Mouse (Mus musculus): ENCODE measurements around the gene Mesp2.
"Not testable (repeated sequence)": the region's sequence is repeated elsewhere in the genome, so short reads cannot be mapped to it uniquely, and the experiment has no call there.

Gene Mesp2

DNA sequence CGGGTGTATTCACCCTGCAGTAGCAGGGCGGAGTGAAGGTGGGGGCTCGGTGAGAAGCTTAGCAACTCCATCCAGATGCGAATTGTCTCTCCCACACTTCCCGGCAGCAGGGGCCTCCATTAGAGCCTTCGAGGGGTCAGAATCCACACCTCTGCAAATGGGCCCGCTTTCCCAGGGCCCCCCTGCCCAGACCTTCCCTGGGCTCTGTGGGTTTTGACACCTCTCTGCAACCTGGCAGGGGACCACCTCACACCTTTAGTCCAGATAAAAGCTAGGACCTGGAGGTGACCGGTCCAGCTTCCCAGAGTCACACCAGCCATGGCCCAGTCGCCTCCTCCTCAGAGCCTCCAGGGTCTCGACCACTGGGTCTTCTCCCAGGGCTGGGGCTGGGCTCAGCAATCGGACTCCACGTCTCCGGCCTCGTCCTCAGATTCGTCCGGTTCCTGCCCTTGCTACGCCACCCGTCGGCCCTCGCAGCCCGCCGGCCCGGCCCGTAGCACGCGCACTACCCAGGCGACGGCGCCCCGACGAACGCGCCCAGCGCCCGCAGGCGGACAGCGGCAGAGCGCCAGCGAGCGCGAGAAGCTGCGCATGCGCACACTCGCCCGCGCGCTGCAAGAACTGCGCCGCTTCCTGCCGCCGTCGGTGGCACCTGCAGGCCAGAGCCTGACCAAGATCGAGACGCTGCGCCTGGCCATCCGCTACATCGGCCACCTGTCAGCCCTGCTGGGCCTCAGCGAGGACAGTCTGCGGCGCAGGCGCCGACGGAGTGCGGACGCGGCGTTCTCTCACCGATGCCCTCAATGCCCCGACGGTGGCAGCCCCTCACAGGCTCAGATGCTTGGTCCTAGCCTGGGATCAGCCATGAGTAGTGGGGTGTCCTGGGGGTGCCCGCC is at the start of gene Mesp2:
Gene Mesp2, plus strand, starts transcription at position 117 of the 896 bp plus-strand sequence.
- DNase-seq (ENCODE audit: inconsistent ontology term): peak; percentile 66

DNA sequence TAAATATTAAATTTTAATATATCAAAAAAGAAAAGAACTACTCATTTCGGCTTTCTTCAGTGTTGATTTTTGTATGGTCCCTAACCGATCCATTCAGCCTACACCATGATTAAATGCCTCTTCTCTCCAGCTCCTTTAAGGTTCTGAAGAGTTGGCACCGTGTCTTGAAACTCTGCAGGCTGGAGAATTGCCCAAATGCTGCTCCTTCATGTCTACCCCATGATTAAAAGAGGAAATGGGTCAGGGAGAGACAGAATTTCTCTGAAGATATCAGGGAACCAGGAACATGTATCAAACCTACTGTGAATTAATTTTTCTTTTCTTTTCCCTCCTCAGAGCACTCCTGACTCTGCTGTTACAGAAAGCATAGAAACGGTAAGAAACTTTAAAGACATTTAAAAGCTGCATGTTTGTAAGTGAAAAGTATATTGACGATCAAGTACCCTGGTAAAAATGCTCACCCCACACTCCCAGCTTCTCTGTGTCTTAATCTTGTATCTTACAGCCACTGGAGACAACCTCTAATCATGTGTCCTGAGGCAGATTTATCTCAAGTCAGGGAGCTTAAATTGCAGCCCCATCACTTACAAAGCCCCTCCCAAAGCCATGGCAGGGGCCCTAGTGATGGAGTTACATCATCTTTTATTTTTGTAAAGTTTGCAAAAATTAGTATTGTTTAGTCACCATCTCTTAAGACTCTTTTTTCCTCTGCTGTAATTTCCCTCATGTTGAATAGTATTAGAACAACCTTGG is 49.2 kb upstream of the Mesp2 start:
- no peak for DNase-seq (ENCODE audit: inconsistent ontology term)

DNA sequence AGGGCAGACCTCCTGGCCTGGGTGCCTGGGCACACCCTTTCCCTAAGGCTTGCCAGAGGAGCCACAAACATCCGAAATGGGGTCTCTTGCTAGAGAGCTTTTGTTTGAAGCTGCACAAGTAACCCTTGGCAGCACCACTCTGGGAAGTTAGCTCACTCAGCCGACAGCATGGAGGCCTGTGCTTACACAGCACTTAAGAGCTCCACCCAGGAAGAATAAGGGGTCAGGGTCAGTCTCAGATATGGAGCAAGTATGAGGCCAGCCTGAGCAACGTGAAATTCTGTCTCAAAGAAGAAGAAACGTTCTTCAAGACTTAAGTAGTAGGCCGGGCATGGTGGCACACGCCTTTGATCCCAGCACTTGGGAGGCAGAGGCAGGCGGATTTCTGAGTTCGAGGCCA is 48.4 kb upstream of the Mesp2 start:
- DNase-seq (ENCODE audit: inconsistent ontology term): no peak

DNA sequence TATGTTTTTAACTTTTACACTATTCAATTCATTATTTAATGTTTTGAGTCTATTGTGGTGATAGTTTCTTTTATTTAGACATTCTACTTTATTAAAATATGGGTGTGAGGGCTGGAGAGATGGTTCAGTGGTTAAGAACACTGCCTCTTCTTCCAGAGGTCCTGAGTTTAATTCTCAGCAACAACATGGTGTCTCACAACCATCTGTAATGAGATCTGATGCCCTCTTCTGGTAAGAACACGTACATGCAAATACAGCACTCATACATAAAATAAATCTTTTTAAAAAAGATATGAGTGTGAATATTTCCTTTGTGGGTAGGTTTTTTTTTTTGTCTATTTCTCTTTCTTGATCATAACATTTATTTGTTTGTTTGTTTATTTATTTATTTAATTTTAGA is 44.5 kb upstream of the Mesp2 start:
- DNase-seq (ENCODE audit: inconsistent ontology term): no peak

DNA sequence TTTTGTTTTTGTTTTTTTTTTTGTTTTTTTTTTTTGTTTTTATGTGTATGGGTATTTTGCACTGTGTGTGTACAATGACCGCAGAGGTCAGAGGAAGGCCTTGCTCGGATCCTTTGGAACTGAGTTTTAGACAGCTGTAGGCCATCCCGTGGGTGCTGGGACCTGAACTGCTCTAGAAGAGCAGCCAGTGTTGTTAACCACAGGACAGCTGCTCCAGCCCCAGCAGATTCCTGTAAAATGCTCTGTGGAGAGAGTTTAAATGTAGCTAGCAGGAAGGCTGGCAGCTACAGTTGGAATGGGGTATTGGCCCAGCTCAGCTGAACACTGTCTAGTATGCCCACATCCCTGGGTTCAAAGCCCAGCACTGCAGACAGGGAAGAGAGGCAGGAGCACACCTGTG is 40.9 kb upstream of the Mesp2 start:
- no peak for DNase-seq (ENCODE audit: inconsistent ontology term)

DNA sequence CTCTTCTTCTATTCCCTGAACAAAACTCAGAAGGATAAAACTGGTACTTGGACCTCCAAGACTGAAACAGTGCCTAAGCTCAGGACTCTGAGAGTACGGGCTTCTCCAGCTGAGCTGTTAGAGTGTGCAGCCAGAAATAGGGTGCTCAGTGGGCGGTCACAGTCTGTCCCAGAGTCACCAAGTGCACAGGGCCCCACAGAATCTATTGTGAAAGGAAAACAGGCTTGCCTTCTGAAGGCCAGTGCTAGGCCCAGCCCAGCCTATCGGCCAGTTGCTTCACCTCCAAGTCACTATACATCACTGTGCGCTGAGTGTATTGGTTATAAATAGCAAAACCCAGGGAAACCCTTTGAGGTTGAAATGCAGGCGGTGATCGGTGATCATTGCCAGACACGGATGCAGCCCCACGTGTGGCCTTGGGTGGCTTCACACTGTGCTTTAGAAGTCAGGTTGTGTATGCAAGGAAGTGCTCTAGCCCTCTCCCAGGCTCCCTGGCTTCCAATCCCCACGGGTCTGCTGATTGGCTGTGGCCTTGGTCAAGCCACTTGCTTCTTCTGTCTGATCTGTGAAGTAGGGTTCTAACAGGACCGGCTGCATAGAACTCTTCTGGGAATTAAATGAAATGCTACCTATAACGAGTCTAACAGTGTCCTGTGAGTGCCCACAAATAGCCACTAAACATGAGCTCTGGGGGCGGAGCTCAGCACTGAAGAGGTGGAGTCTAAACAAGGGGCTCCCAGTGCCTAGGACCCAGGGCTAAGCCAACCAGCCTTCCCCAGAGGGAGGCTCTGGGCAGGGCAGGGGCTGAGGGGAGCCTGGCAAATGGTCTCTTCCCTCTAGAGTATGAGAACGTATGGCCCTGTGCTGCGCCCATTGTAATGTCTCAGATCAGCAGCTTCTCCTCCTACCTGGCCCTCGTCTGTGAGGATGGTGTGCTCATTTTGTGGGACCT is 38.7 kb upstream of the Mesp2 start:
- DNase-seq (ENCODE audit: inconsistent ontology term): no peak

DNA sequence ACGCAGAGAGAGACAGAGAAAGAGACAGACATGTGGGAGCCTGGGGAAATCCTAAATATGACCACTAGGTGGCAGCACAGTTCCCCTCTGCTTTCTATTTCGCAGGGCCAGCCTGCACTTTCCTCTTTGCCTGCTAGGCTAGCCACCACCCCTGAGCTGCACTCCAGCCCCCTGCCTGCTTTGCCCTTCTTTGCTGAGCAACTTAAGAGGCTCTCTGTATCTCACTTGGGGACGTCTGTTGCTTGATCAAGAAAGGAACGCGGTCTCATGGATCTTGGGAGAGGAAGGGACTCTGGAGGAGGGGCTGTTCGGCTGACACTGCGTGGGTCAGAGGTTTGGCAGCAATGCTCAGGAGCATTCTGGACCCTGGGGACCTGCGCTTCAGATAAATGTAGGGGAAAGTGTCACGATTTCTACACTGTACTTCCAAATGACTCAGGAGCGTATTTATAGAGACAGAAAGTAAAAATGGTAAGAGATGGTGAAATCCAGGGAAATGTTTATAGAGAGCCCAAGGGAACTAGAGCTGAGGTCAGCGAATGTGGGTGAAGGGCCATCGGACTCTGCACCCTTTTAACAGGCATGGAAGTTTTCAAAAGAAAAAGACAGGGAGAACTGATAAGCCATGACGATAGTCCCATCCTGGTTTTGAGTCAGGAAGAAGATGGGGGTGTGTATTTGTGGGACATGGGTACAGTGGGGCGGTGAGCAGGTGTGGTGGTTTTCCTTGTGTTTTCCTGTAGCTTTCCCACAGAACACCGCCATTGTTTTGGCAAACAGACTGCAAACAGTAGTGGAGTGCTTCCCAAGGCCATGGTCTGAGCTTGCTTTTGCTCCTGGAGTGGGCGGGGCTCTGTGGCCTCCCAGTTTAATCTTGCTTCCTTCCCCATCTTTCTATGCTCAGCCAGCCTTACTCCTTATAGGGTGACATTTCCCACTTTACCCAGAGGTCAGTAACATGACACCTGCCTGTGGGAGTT is 29.6 kb upstream of the Mesp2 start:
- peak; percentile 69 for DNase-seq (ENCODE audit: inconsistent ontology term)

DNA sequence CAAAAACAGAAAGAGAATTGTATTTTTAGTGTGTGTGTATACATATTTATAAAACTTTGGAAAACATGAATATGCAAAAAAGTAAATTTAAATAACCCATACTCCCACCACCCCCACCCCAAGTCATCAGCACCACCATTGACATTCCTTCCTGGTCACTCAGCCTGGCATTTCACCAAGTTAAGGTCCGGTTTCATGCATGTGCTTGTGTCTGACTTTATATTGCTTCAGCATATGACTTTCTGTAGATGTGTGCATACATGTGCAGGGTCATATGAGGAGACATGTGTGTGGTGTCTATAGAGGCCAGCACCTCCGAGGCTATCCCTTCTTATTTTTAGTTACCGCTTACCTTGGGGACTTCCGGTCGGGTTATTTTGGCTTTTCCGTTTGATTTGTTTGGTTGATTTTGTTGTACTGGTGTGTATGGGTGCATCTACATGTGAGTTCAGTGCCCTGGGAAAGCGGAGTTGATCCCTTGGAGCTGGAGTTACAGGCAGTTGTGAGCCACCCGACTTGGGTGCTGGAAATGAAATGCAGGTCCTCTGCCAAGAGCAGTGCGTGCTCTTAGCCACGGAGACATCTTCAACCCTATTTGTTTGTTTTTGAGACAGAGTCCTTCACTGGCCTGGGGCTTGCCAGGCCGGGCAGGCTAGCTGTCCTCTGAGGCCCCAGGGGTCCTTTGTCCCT is 28.6 kb upstream of the Mesp2 start:
- DNase-seq (ENCODE audit: inconsistent ontology term): no peak

DNA sequence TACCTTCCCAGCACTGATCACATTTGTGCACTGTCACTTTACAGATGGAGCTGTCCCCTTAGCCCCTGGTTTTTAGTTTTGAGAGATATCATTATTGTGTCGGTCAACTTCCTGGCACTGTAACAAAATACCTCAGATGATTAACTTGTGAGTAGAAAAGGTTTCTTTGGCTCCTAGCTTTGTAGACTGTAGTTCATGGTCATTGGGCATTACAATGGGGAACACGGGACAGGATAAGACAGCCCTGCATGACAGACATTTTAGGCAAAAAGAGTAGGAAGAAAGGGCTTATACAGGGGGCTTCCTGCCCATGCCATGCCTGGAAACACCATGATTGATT is 28.0 kb upstream of the Mesp2 start:
- peak; percentile 37 for DNase-seq (ENCODE audit: inconsistent ontology term)

DNA sequence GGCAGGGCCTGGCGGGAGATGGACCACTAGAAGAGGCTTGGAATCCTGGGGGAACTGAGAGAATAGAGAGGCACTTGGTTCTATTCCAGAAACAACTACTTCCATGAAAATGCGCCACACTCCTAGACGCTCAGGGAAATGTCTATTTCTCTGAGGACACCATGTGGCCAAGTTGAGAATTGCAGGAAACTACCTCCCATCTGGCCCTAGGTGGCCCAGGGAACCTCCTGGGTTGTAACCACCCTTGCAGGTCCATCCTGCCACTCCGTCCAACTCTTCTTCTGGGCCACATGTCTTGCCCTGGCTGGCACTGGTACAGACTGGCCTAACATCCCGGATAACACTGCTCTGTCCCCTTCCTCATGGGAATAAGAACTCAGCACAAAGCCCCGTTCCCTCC is 24.2 kb upstream of the Mesp2 start:
- peak; percentile 38 for DNase-seq (ENCODE audit: inconsistent ontology term)

DNA sequence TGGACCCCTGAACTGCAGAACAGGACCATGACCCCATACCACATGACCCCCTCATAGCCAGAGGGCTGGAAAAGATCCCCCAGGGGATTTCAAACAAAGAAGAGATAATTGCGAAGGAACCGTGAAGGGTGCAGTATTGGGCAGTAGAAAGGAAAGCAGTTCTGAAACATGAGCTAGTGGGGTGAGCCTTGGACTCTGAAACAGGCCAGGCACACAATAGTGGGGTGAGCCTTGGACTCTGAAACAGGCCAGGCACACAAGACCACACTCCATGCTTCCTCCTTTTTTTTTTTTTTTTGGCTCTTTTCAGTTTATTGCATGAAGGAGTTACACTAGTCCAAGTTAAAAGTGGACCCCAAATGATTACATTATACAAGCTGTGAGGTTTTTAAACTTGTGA is 20.7 kb upstream of the Mesp2 start:
- DNase-seq (ENCODE audit: inconsistent ontology term): not testable (repeated sequence)

DNA sequence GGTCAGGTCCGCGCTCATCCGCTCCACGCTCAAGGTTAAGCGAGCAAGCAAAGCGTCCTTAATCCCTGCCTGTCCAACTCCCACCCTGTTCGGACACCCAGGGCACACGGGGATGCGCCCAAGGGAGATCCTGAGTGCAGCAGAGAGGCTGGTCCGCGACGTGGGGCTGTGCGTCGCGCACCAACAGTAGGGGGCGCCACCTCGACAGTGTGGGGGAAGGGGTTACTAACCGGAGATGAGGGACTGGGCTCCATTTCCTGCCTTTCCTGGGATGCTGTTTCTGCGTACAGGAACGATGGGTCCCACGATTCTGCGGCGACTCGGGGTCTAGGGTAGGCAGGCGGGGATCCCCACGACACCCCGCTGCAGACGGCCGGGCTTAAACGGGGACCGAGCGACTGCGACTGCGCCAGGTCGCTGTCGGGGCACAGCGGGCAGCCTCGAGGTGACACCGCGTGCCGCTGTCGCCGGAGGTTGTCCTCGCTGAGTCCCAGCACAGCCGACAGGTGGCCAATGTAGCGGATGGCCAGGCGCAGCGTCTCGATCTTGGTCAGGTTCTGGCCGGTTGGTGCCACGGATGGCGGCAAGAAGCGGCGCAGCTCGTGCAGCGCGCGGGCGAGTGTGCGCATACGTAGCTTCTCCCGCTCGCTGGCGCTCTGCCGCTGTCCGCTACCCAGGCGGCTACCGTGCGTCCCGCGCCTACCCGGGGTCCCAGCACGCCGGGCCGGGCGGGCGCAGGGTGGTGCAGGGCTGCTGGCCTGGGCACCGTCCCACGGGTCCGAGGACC is 17.7 kb upstream of the Mesp2 start:
- peak; percentile 40 for DNase-seq (ENCODE audit: inconsistent ontology term)

DNA sequence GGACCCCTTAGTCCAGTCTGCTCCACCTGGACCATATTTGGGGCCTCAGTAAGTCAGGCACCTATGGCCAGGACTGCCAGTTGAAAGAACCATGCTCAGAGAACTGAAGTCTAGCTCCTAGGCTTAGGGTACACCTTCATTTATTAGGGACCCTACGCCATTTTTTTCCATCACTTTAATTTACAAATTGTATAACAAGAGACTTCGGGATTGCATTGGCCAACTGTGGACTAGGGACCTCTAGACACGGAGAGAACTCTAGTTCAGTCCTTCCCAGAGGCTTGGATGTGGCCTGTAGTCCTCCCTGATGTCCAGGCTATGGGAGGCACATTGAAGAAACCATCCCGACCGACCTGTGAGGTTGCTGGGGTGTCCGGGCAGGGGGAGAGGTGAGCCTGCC is 16.8 kb upstream of the Mesp2 start, which contains the start of gene Mesp1:
Gene Mesp1, minus strand, starts transcription at position 101 of the 400 bp plus-strand sequence.
- no peak for DNase-seq (ENCODE audit: inconsistent ontology term)

DNA sequence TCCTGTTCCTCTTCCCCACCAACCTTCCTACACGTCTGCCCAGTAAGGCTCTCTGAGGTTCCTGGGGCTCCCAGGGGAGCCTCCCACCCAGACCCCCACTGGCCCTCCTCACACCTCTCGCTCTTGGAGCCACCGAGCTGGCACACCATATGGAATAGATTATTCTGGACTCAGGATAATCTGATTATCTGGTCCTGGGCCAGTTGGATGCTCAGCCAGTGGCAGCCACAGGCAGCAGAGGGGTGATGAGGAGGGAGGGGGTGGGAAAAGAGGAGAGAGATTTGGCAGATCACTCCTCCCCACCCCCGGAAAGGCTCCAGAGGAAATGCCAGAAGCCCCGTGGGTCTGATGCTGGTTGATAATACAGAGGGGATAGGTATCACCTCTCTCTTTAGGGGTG is 11.9 kb upstream of the Mesp2 start:
- no peak for DNase-seq (ENCODE audit: inconsistent ontology term)

DNA sequence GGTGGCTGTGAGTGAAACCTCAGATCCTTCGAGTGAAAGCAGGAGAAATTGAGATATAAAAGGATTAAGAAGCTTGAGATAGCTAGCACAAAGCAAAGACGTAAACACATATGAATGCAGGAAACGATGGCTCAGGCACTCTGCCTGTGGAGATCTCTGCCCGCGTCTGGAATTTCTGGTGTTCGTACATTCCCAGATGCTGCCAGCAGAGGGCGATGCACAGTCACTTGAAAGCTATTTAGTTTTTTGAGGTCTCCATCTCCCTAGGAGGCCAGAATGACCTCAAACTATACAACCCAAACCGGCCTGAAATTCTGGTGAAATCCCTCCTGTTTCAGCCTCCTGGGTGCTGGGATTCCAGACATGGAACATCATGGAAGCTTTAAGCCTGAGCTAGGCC is 11.5 kb upstream of the Mesp2 start:
- peak; percentile 67 for DNase-seq (ENCODE audit: inconsistent ontology term)

DNA sequence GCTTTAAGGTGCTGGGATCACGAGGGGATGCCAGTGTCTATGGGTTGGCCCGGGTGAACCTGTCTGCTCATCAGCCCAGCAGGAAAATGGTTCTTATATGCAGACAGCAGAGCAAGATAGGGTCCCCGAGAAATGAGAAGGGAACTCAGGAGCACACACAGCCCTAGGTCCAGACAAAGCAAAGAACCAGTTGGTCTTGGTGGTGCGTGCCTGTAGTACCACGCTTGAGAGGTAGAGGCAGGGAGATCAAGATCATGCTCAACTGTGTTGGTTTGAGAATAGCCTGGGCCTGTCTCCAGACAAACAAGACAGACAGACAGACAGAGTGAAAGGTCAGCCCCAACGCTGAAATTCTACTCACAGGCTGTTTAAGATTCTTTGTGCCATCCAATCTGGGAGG is 11.0 kb upstream of the Mesp2 start:
- no peak for DNase-seq (ENCODE audit: inconsistent ontology term)

DNA sequence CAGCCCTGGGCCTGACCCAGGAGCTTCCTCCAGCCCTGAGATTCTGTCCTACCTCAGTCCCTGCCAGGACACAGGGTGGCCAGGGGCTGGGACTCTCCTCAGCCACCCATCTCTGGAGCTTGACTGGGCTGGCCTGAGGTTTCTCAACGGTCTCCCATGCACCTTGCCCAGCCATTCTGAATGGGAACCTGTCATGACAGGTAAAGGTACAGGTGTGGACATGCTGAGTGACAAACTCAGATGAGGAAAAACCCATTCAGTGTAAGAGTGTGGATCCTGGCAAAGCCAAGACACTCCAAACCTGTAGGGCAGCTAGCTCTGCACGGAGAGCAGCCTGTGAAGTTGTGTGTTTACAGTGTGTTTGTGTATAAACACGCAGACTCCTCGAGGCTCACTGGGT is 10.2 kb upstream of the Mesp2 start:
- no peak for DNase-seq (ENCODE audit: inconsistent ontology term)

DNA sequence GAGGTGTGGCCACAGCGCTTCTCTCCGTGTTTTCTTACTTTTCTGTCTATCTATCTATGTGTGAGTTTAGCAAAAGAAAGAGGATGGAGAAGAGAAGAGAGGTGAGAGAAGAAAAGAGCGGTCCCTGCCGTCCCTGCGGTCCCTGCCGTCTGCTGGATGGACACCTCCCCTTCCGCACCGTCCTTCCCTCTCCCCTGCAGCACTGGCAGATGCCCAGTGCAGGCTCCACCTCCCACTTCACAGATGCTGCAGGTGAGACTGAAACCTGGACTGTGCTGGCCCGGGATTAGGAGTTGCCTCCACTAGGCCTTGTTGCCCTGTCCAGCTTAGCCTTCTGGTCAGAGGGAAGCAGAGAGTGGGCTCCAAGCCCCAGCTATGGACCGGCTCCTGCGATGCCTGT is 9.1 kb upstream of the Mesp2 start:
- DNase-seq (ENCODE audit: inconsistent ontology term): no peak

DNA sequence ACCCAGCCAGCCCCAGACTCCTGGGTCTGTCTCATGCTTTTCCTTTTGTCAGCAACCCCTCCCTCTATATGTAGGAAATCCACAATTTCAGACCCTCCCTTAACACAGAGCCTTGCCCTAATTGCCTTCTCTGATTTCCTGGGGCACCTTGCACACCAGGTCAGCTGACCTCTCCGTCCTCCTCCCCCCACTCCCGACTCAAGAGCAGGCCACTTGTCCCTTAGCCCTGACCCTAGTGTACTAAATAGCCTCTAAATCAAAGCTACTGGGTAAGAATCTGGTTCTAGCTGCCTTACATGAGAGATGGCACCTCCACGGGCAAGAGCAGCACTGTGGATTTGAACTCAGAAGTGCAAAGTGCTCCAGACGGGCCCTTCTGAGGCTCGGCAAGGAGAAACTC is 8.5 kb upstream of the Mesp2 start:
- no peak for DNase-seq (ENCODE audit: inconsistent ontology term)
